Mouse (Mus musculus): ENCODE measurements at regions not wholly inside any gene's neighbourhood (a gene's known extent, or its start where the extent isn't known, plus 50 kb on each side); places are given as distances from the start of the nearest gene placed in this dataset.
A peak's percentile ranks its signal among the peaks of the same experiment; 100 is the strongest.

GRCm38 (mm10) chr10:123800067-123800691 lies 536.4 kb downstream of the Fam19a2 start:
- no peak overlapping the region for H3K4me3 ChIP-seq (ENCODE audit: insufficient read depth, low read length)
- H3K27ac ChIP-seq (ENCODE audit: insufficient read depth, low read length) = no peak overlapping the region

GRCm38 (mm10) chr10:123800692-123801528 lies 537.1 kb downstream of the Fam19a2 start:
- no peak overlapping the region for H3K27ac ChIP-seq (ENCODE audit: insufficient read depth, low read length)
- no peak for TF ChIP-seq POLR2A (IDR thresholded peaks at IDR 0.05; ENCODE audit: low read depth, low read length)
- TF ChIP-seq CTCF (IDR thresholded peaks at IDR 0.05; ENCODE audit: borderline replicate concordance, insufficient read depth, low read length) = no peak
- H3K4me1 ChIP-seq (ENCODE audit: control insufficient read depth, insufficient read depth, low read length) = no peaks in the 10 kb centered on the region
- H3K4me3 ChIP-seq (ENCODE audit: insufficient read depth, low read length) = no peak overlapping the region

More at GRCm38 (mm10) chr10:123800067-123800691, 536.4 kb downstream of the Fam19a2 start:
- H3K4me1 ChIP-seq (ENCODE audit: control insufficient read depth, insufficient read depth, low read length) = no peaks in the 10 kb centered on the region
- TF ChIP-seq CTCF (IDR thresholded peaks at IDR 0.05; ENCODE audit: borderline replicate concordance, insufficient read depth, low read length) (no peak), POLR2A (IDR thresholded peaks at IDR 0.05; ENCODE audit: low read depth, low read length) (no peak)

GRCm38 (mm10) chr10:123810882-123811281 lies 547.1 kb downstream of the Fam19a2 start:
- Histone ChIP-seq H3K27ac (ENCODE audit: insufficient read depth, low read length) (no peak overlapping the region), H3K4me1 (ENCODE audit: control insufficient read depth, insufficient read depth, low read length) (no peaks in the 10 kb centered on the region), H3K4me3 (ENCODE audit: insufficient read depth, low read length) (no peak overlapping the region)
- TF ChIP-seq CTCF (IDR thresholded peaks at IDR 0.05; ENCODE audit: borderline replicate concordance, insufficient read depth, low read length) (no peak), POLR2A (IDR thresholded peaks at IDR 0.05; ENCODE audit: low read depth, low read length) (no peak)

- no peak overlapping the region for H3K27ac ChIP-seq (ENCODE audit: insufficient read depth, low read length)
- no peak overlapping the region for H3K4me3 ChIP-seq (ENCODE audit: insufficient read depth, low read length)
- TF ChIP-seq CTCF (IDR thresholded peaks at IDR 0.05; ENCODE audit: borderline replicate concordance, insufficient read depth, low read length) (no peak), POLR2A (IDR thresholded peaks at IDR 0.05; ENCODE audit: low read depth, low read length) (no peak)
- H3K4me1 ChIP-seq (ENCODE audit: control insufficient read depth, insufficient read depth, low read length) = no peaks in the 10 kb centered on the region
These were observed 549.3 kb downstream of the Fam19a2 start for GRCm38 (mm10) chr10:123813142-123813541.

GRCm38 (mm10) chr10:123840061-123840751 lies 576.4 kb downstream of the Fam19a2 start:
- no peak overlapping the region for H3K4me3 ChIP-seq (ENCODE audit: insufficient read depth, low read length)
- TF ChIP-seq POLR2A (IDR thresholded peaks at IDR 0.05; ENCODE audit: low read depth, low read length) (no peak), CTCF (IDR thresholded peaks at IDR 0.05; ENCODE audit: borderline replicate concordance, insufficient read depth, low read length) (no peak)
- H3K4me1 ChIP-seq (ENCODE audit: control insufficient read depth, insufficient read depth, low read length) = no peaks in the 10 kb centered on the region

GRCm38 (mm10) chr10:123842141-123842540 lies 578.3 kb downstream of the Fam19a2 start:
- Histone ChIP-seq H3K4me3 (ENCODE audit: insufficient read depth, low read length) (no peak overlapping the region), H3K4me1 (ENCODE audit: control insufficient read depth, insufficient read depth, low read length) (no peaks in the 10 kb centered on the region), H3K27ac (ENCODE audit: insufficient read depth, low read length) (no peak overlapping the region)
- TF ChIP-seq POLR2A (IDR thresholded peaks at IDR 0.05; ENCODE audit: low read depth, low read length) (no peak), CTCF (IDR thresholded peaks at IDR 0.05; ENCODE audit: borderline replicate concordance, insufficient read depth, low read length) (no peak)

More at GRCm38 (mm10) chr10:123840061-123840751, 576.4 kb downstream of the Fam19a2 start:
- H3K27ac ChIP-seq (ENCODE audit: insufficient read depth, low read length) = no peak overlapping the region

GRCm38 (mm10) chr10:123843604-123844003 lies 579.8 kb downstream of the Fam19a2 start:
- Histone ChIP-seq H3K4me3 (ENCODE audit: insufficient read depth, low read length) (no peak overlapping the region), H3K27ac (ENCODE audit: insufficient read depth, low read length) (no peak overlapping the region), H3K4me1 (ENCODE audit: control insufficient read depth, insufficient read depth, low read length) (no peaks in the 10 kb centered on the region)
- TF ChIP-seq POLR2A (IDR thresholded peaks at IDR 0.05; ENCODE audit: low read depth, low read length) (no peak), CTCF (IDR thresholded peaks at IDR 0.05; ENCODE audit: borderline replicate concordance, insufficient read depth, low read length) (no peak)

GRCm38 (mm10) chr10:123846631-123847030 lies 582.8 kb downstream of the Fam19a2 start:
- TF ChIP-seq POLR2A (IDR thresholded peaks at IDR 0.05; ENCODE audit: low read depth, low read length) = no peak
- no peak for TF ChIP-seq CTCF (IDR thresholded peaks at IDR 0.05; ENCODE audit: borderline replicate concordance, insufficient read depth, low read length)
- Histone ChIP-seq H3K4me1 (ENCODE audit: control insufficient read depth, insufficient read depth, low read length) (no peaks in the 10 kb centered on the region), H3K4me3 (ENCODE audit: insufficient read depth, low read length) (no peak overlapping the region), H3K27ac (ENCODE audit: insufficient read depth, low read length) (no peak overlapping the region)

- Histone ChIP-seq H3K4me1 (ENCODE audit: control insufficient read depth, insufficient read depth, low read length) (no peaks in the 10 kb centered on the region), H3K27ac (ENCODE audit: insufficient read depth, low read length) (peak overlapping the region; percentile 73), H3K4me3 (ENCODE audit: insufficient read depth, low read length) (no peak overlapping the region)
- TF ChIP-seq POLR2A (IDR thresholded peaks at IDR 0.05; ENCODE audit: low read depth, low read length) = no peak
- TF ChIP-seq CTCF (IDR thresholded peaks at IDR 0.05; ENCODE audit: borderline replicate concordance, insufficient read depth, low read length) = no peak
These were observed 584.8 kb downstream of the Fam19a2 start for GRCm38 (mm10) chr10:123848564-123848963.

Data from embryonic fibroblast, embryonic 13.5 days (primary cell).